Mouse (Mus musculus): ENCODE measurements around the gene Srsf6.

- TF ChIP-seq CTCF (IDR thresholded peaks at IDR 0.05; ENCODE audit: extremely low read depth, insufficient read length, insufficient replicate concordance, low read depth, low read length) (no peak), POLR2A (IDR thresholded peaks at IDR 0.05; ENCODE audit: low read depth, low read length) (no peak)
Measured at GRCm38 (mm10) chr2:162948221-162948620, 16.9 kb downstream of the Srsf6 start.
